ENCODE assay signal across 9 mouse cellular contexts in the genomic region with DNA sequence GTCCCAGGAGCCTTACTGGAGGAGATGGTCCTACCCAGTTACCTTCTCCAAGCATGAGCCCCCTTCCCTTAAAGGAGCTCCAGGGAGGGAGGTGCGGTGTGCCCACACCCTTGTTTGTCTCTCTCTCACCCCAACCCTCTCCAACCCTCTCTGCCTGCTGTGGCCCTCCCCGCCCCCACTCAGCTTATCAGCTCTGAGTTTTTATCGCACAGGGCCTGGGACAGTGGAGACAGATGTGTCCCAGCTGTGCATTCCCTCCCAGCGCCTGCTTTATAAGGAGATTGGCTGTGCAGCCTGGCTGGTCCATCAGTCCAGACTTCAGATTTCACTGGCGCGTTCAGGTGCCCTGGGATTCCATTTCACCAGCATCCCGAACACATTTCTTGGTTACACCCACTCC.
DNase-seq lines count a peak whose midpoint lies in the region; ATAC-seq and TF ChIP-seq lines count a peak whose summit lies in the region.
"Had no signal": no experiment of that assay in that cellular context is flagged by ENCODE, and none has a peak within 500 bp of the region (broad histone marks: within the 10 kb centered on the region; RNA-seq: fewer than 3 reads in every experiment).

No protein-coding gene starts in this region.

- no peaks in the 10 kb centered on the region for H3K27me3 ChIP-seq in kidney, embryonic 16.5 days (ENCODE audit: insufficient read depth, low read length)
- H3K27me3 ChIP-seq in limb, embryonic 10.5 days (ENCODE audit: low read depth, poor library complexity, severe bottlenecking): 0 out of 2 replicates have a peak, but pooled peaks cover 8% of the 10 kb centered on the region
- H3K27me3 ChIP-seq in cerebellum, adult 2 months (ENCODE audit: control insufficient read depth, insufficient read depth, low read length): no peaks in the 10 kb centered on the region

- ATAC-seq in kidney, embryonic 16.5 days (ENCODE audit: low FRiP score, low TSS enrichment): peak; percentile 73

- no peak for DNase-seq in kidney, adult 8-10 months
- peak; percentile 47 to 65 for DNase-seq in heart, adult 9 months (ENCODE audit: low spot score in 2 of 2)
- no peak for DNase-seq in limb, embryonic 10.5 days (ENCODE audit: low spot score)
- peak; percentile 58 to 81 for DNase-seq in lung, postnatal 4 days
- no peak for DNase-seq in cerebellum, adult 2 months
- no peak for DNase-seq in adrenal gland, adult 18-20 months (ENCODE audit: low spot score in 2 of 2)
- no peak for DNase-seq in left cerebral cortex, postnatal 14 days (ENCODE audit: low spot score in 2 of 2)

- intact Hi-C loops in left cerebral cortex, postnatal 14 days (cut with DNase I): no loop called here

- H3K27ac ChIP-seq in kidney, embryonic 16.5 days (ENCODE audit: low read length): peak overlapping the region; percentile 87
- H3K27ac ChIP-seq in limb, embryonic 10.5 days: peak overlapping the region; percentile 32; the same call in 1 of the 2 replicates
- no peak overlapping the region for H3K27ac ChIP-seq in cerebellum, adult 2 months (ENCODE audit: insufficient read depth, low read length)
- H3K27ac ChIP-seq: macrophage had no signal

- no peak for TF ChIP-seq CTCF in cerebellum, adult 2 months (IDR thresholded peaks at IDR 0.05; ENCODE audit: borderline replicate concordance, insufficient read depth, low read depth, low read length)

- WGBS in kidney, embryonic 16.5 days: 33% methylated on average over 7 of the region's 7 CpGs
- WGBS in limb, embryonic 10.5 days: 43% methylated on average over 7 of the region's 7 CpGs
- WGBS in cerebellum, adult 2 months: 81% methylated on average over 7 of the region's 7 CpGs

- H3K9ac ChIP-seq in kidney, embryonic 16.5 days (replicated peaks; ENCODE audit: low read length): peak overlapping the region; percentile 23; the same call in 1 of the 2 replicates

- H3K4me2 ChIP-seq in kidney, embryonic 16.5 days (replicated peaks; ENCODE audit: low read depth, low read length): no peak overlapping the region; the same call in 1 of the 2 replicates

- peaks cover 42% of the 10 kb centered on the region for H3K4me1 ChIP-seq in kidney, embryonic 16.5 days (ENCODE audit: insufficient read depth, low read length)
- peaks cover 32% of the 10 kb centered on the region for H3K4me1 ChIP-seq in limb, embryonic 10.5 days
- H3K4me1 ChIP-seq in cerebellum, adult 2 months (ENCODE audit: control insufficient read depth, insufficient read depth, low read length): no peaks in the 10 kb centered on the region

- H3K9me3 ChIP-seq in kidney, embryonic 16.5 days (ENCODE audit: low read length): no peaks in the 10 kb centered on the region
- no peaks in the 10 kb centered on the region for H3K9me3 ChIP-seq in limb, embryonic 10.5 days (replicated peaks)

- no peaks in the 10 kb centered on the region for H3K36me3 ChIP-seq in kidney, embryonic 16.5 days (ENCODE audit: insufficient read depth, low read length)
- no peaks in the 10 kb centered on the region for H3K36me3 ChIP-seq in limb, embryonic 10.5 days

- no peak overlapping the region for H3K4me3 ChIP-seq in kidney, embryonic 16.5 days (ENCODE audit: low read length)
- no peak overlapping the region for H3K4me3 ChIP-seq in limb, embryonic 10.5 days
- no peak overlapping the region for H3K4me3 ChIP-seq in cerebellum, adult 2 months (replicated peaks; ENCODE audit: insufficient read depth, low read depth, low read length)

- no peak for TF ChIP-seq POLR2A in cerebellum, adult 2 months (IDR thresholded peaks at IDR 0.05; ENCODE audit: borderline replicate concordance, insufficient read depth, low read length)

Comparison
In these comparisons a context has a peak if more than half of its experiments do, and no peak if none do; other contexts are left out.
1. DNase-seq: peak in heart, adult 9 months (2 of 2) and lung, postnatal 4 days (2 of 2); none in kidney, adult 8-10 months (0 of 2), limb, embryonic 10.5 days (single experiment), cerebellum, adult 2 months (0 of 2), adrenal gland, adult 18-20 months (0 of 2) and left cerebral cortex, postnatal 14 days (0 of 2).